Mouse (Mus musculus) cerebellum, adult 2 months (tissue): ENCODE measurements around the gene Csrp3.

Source experiments
- CTCF ChIP-seq: fragments of 200-500 bp; IDR thresholded peaks from 2 replicates; pipeline ENCODE4 v1.5.1; 2011; ENCODE audit warnings: low read depth, mild to moderate bottlenecking, control low read depth, low read length, moderate library complexity, borderline replicate concordance; ENCODE audit not compliant: insufficient read depth
- POLR2A ChIP-seq: fragments of 200-500 bp; IDR thresholded peaks from 2 replicates; pipeline ENCODE4 v1.6.1; 2011; ENCODE audit warnings: low read length, control low read depth, borderline replicate concordance; ENCODE audit not compliant: insufficient read depth

- TF ChIP-seq CTCF (no peak), POLR2A (no peak)
Observed at GRCm38 (mm10) chr7:48879574-48879973, 31.7 kb upstream of the Csrp3 start.
